Mouse (Mus musculus): ENCODE data around the gene Gmpr. TPM values are rescaled to one million over a fixed set of nuclear protein-coding genes. Genes with fewer than 3 reads are reported as not detected.

Gene Gmpr
- total RNA-seq, 1 experiment from 2014 or later, result 1.8 TPM

GRCm38 (mm10) chr13:45530754-45531153, 23.5 kb downstream of the Gmpr start:
- no peak for ATAC-seq (replicated peaks; ENCODE audit: insufficient number of reproducible peaks, low FRiP score, low TSS enrichment, poor library complexity, severe bottlenecking)

GRCm38 (mm10) chr13:45535731-45536453, 28.6 kb downstream of the Gmpr start:
- ATAC-seq (replicated peaks; ENCODE audit: insufficient number of reproducible peaks, low FRiP score, low TSS enrichment, poor library complexity, severe bottlenecking), result no peak

GRCm38 (mm10) chr13:45537110-45537509, 29.9 kb downstream of the Gmpr start:
- ATAC-seq (replicated peaks; ENCODE audit: insufficient number of reproducible peaks, low FRiP score, low TSS enrichment, poor library complexity, severe bottlenecking), result no peak

GRCm38 (mm10) chr13:45538091-45538490, 30.8 kb downstream of the Gmpr start:
- no peak for ATAC-seq (replicated peaks; ENCODE audit: insufficient number of reproducible peaks, low FRiP score, low TSS enrichment, poor library complexity, severe bottlenecking)

- ATAC-seq (replicated peaks; ENCODE audit: insufficient number of reproducible peaks, low FRiP score, low TSS enrichment, poor library complexity, severe bottlenecking), result no peak
Measured at GRCm38 (mm10) chr13:45538532-45539204, 31.4 kb downstream of the Gmpr start.

- ATAC-seq (replicated peaks; ENCODE audit: insufficient number of reproducible peaks, low FRiP score, low TSS enrichment, poor library complexity, severe bottlenecking), result no peak
Measured at GRCm38 (mm10) chr13:45539205-45539568, 31.9 kb downstream of the Gmpr start.

GRCm38 (mm10) chr13:45545974-45546373, 38.7 kb downstream of the Gmpr start:
- no peak for ATAC-seq (replicated peaks; ENCODE audit: insufficient number of reproducible peaks, low FRiP score, low TSS enrichment, poor library complexity, severe bottlenecking)

- ATAC-seq (replicated peaks; ENCODE audit: insufficient number of reproducible peaks, low FRiP score, low TSS enrichment, poor library complexity, severe bottlenecking), result no peak
Measured at GRCm38 (mm10) chr13:45546946-45547345, 39.7 kb downstream of the Gmpr start.

GRCm38 (mm10) chr13:45547549-45547948, 40.3 kb downstream of the Gmpr start:
- ATAC-seq (replicated peaks; ENCODE audit: insufficient number of reproducible peaks, low FRiP score, low TSS enrichment, poor library complexity, severe bottlenecking), result no peak

GRCm38 (mm10) chr13:45553674-45554073, 46.4 kb downstream of the Gmpr start:
- ATAC-seq (replicated peaks; ENCODE audit: insufficient number of reproducible peaks, low FRiP score, low TSS enrichment, poor library complexity, severe bottlenecking), result no peak

- ATAC-seq (replicated peaks; ENCODE audit: insufficient number of reproducible peaks, low FRiP score, low TSS enrichment, poor library complexity, severe bottlenecking), result no peak
Measured at GRCm38 (mm10) chr13:45558367-45558766, 51.1 kb downstream of the Gmpr start.

- no peak for ATAC-seq (replicated peaks; ENCODE audit: insufficient number of reproducible peaks, low FRiP score, low TSS enrichment, poor library complexity, severe bottlenecking)
Measured at GRCm38 (mm10) chr13:45559258-45559657, 52.0 kb downstream of the Gmpr start.

GRCm38 (mm10) chr13:45560543-45560942, 53.3 kb downstream of the Gmpr start:
- ATAC-seq (replicated peaks; ENCODE audit: insufficient number of reproducible peaks, low FRiP score, low TSS enrichment, poor library complexity, severe bottlenecking), result no peak

GRCm38 (mm10) chr13:45562011-45562410, 54.8 kb downstream of the Gmpr start:
- no peak for ATAC-seq (replicated peaks; ENCODE audit: insufficient number of reproducible peaks, low FRiP score, low TSS enrichment, poor library complexity, severe bottlenecking)

GRCm38 (mm10) chr13:45564946-45565345, 57.7 kb downstream of the Gmpr start:
- no peak for ATAC-seq (replicated peaks; ENCODE audit: insufficient number of reproducible peaks, low FRiP score, low TSS enrichment, poor library complexity, severe bottlenecking)

- ATAC-seq (replicated peaks; ENCODE audit: insufficient number of reproducible peaks, low FRiP score, low TSS enrichment, poor library complexity, severe bottlenecking), result no peak
Measured at GRCm38 (mm10) chr13:45569932-45570331, 62.7 kb downstream of the Gmpr start.

- peak; percentile 57; the same call in 1 of the 2 replicates for ATAC-seq (replicated peaks; ENCODE audit: insufficient number of reproducible peaks, low FRiP score, low TSS enrichment, poor library complexity, severe bottlenecking)
Measured at GRCm38 (mm10) chr13:45571795-45572262, 64.6 kb downstream of the Gmpr start.

GRCm38 (mm10) chr13:45572768-45573167, 65.5 kb downstream of the Gmpr start:
- ATAC-seq (replicated peaks; ENCODE audit: insufficient number of reproducible peaks, low FRiP score, low TSS enrichment, poor library complexity, severe bottlenecking), result no peak

GRCm38 (mm10) chr13:45576185-45576584, 68.9 kb downstream of the Gmpr start:
- no peak for ATAC-seq (replicated peaks; ENCODE audit: insufficient number of reproducible peaks, low FRiP score, low TSS enrichment, poor library complexity, severe bottlenecking)

- no peak for ATAC-seq (replicated peaks; ENCODE audit: insufficient number of reproducible peaks, low FRiP score, low TSS enrichment, poor library complexity, severe bottlenecking)
Measured at GRCm38 (mm10) chr13:45577366-45577765, 70.1 kb downstream of the Gmpr start.

All from monocyte, adult 5-6 weeks (primary cell).